Mouse (Mus musculus) ovary, adult 2 months (tissue): Measurements from ENCODE around the gene Emp3. TPM values are rescaled to one million over a fixed set of nuclear protein-coding genes. Genes with fewer than 3 reads are reported as not detected.

Source experiments
- polyA plus RNA-seq: library from polyadenylated mRNA; depleted of rRNA; stranded (reverse); fragments of >200 nt; gene quantifications from 2 replicates; pipeline ENCODE4 v1.2.3, GENCODE M21; 2012; rRNA removed

Gene Emp3
- 491 and 520 TPM in 2 replicates for polyA plus RNA-seq

GRCm38 (mm10) chr7:45921242-45921621, at the start of gene Emp3:
TSS of gene Emp3 (minus strand) at chr7:45921404.

GRCm38 (mm10) chr7:45923762-45924428, 2.7 kb upstream of the Emp3 start, which contains the start of gene Ccdc114:
TSS of gene Ccdc114 (plus strand) at chr7:45924072.

GRCm38 (mm10) chr7:45896517-45897257, 24.5 kb downstream of the Emp3 start, which contains the start of the genes Syngr4 and Tmem143:
TSS of gene Syngr4 (minus strand) at chr7:45896714.
TSS of gene Tmem143 (plus strand) at chr7:45896941.

GRCm38 (mm10) chr7:45878278-45878677, 42.9 kb downstream of the Emp3 start, which contains the start of gene Grin2d:
TSS of gene Grin2d (minus strand) at chr7:45878378.

GRCm38 (mm10) chr7:45872624-45873023, 48.6 kb downstream of the Emp3 start, which contains the start of gene Kdelr1:
TSS of gene Kdelr1 (plus strand) at chr7:45872772.

Other genes starting within 250 kb of the Emp3 start
- 1.6 and 2.1 TPM in 2 replicates for gene Ntn5, start 237.4 kb downstream of the Emp3 start, polyA plus RNA-seq
- 0.73 and 0.98 TPM in 2 replicates for gene Sec1, start 227.0 kb downstream of the Emp3 start, polyA plus RNA-seq
- gene Car11, start 221.6 kb downstream of the Emp3 start, polyA plus RNA-seq, result 18.0 and 20.0 TPM in 2 replicates
- gene Dbp, start 216.3 kb downstream of the Emp3 start, polyA plus RNA-seq, result 92.6 and 115 TPM in 2 replicates
- gene Rpl18, start 205.9 kb downstream of the Emp3 start, polyA plus RNA-seq, result 1,751 and 1,782 TPM in 2 replicates
- 88.6 and 89.2 TPM in 2 replicates for gene Sphk2, start 203.4 kb downstream of the Emp3 start, polyA plus RNA-seq
- gene Fam83e, start 200.2 kb downstream of the Emp3 start, polyA plus RNA-seq, result 1.4 and 2.3 TPM in 2 replicates
- not detected in 2 replicates for gene Spaca4, start 195.6 kb downstream of the Emp3 start, polyA plus RNA-seq
- 14.7 and 15.5 TPM in 2 replicates for gene Lmtk3, start 137.7 kb downstream of the Emp3 start, polyA plus RNA-seq
- gene Sult2b1, start 136.7 kb downstream of the Emp3 start, polyA plus RNA-seq, result 1.00 and 1.4 TPM in 2 replicates
- 53.4 and 103 TPM in 2 replicates for gene Cyth2, start 106.8 kb downstream of the Emp3 start, polyA plus RNA-seq
- gene Kcnj14, start 96.6 kb downstream of the Emp3 start, polyA plus RNA-seq, result 0.96 and 1.2 TPM in 2 replicates
- 38.0 and 40.6 TPM in 2 replicates for gene Grwd1, start 90.5 kb downstream of the Emp3 start, polyA plus RNA-seq
- 330 and 392 TPM in 2 replicates for gene Kdelr1, start 48.6 kb downstream of the Emp3 start, polyA plus RNA-seq
- gene Grin2d, start 43.0 kb downstream of the Emp3 start, polyA plus RNA-seq, result 4.1 and 7.2 TPM in 2 replicates
- gene Syngr4, start 24.7 kb downstream of the Emp3 start, polyA plus RNA-seq, result 0.87 and 1.5 TPM in 2 replicates
- gene Tmem143, start 24.5 kb downstream of the Emp3 start, polyA plus RNA-seq, result 50.4 and 51.3 TPM in 2 replicates
- gene Ccdc114, start 2.7 kb upstream of the Emp3 start, polyA plus RNA-seq, result 19.9 and 20.0 TPM in 2 replicates
- gene Abcc6, start 108.9 kb upstream of the Emp3 start, polyA plus RNA-seq, result 1.4 and 1.8 TPM in 2 replicates
- gene Nomo1, start 112.3 kb upstream of the Emp3 start, polyA plus RNA-seq, result 39.9 and 46.6 TPM in 2 replicates
- 0.35 and 0.51 TPM in 2 replicates for gene Kcnj11, start 179.4 kb upstream of the Emp3 start, polyA plus RNA-seq